Mouse (Mus musculus) intestine, postnatal 0 days (tissue): ENCODE data around the gene Nfe2l2. TPM values are rescaled to one million over a fixed set of nuclear protein-coding genes. Genes with fewer than 3 reads are reported as not detected.
"Not testable (repeated sequence)": the region's sequence is repeated elsewhere in the genome, so short reads cannot be mapped to it uniquely, and the experiment has no call there.

Experiments used
- ATAC-seq: fragments of 200-750 bp; cut with Nextera tagmentation; 2 replicates; pipeline ENCODE4 v1.8.0; 2017; ENCODE audit warnings: mild to moderate bottlenecking, moderate TSS enrichment, moderate library complexity
- H3K27ac ChIP-seq: fragments of 300-500 bp; sonication (generic); 2 replicates; pipeline ENCODE4 v1.5.1; 2014; ENCODE audit warnings: mild to moderate bottlenecking, low read depth, low read length, moderate library complexity
- H3K27me3 ChIP-seq: fragments of 300-500 bp; sonication (generic); replicated peaks from 2 replicates; pipeline ENCODE4 v1.6.1; 2014; ENCODE audit warnings: low read length, mixed read lengths; ENCODE audit not compliant: control insufficient read depth, insufficient read depth
- H3K36me3 ChIP-seq: fragments of 300-500 bp; sonication (generic); 2 replicates; pipeline ENCODE4 v1.6.1; 2014; ENCODE audit warnings: mild to moderate bottlenecking, moderate library complexity; ENCODE audit not compliant: control insufficient read depth, insufficient read depth
- H3K4me1 ChIP-seq: fragments of 300-500 bp; sonication (generic); replicated peaks from 2 replicates; pipeline ENCODE4 v1.6.1; 2014; ENCODE audit warnings: antibody characterized with exemption, low read length, mixed read lengths; ENCODE audit not compliant: control insufficient read depth, insufficient read depth
- H3K4me2 ChIP-seq: fragments of 300-500 bp; sonication (generic); replicated peaks from 2 replicates; pipeline ENCODE4 v1.6.1; 2014; ENCODE audit warnings: low read depth, mild to moderate bottlenecking, moderate library complexity
- H3K4me3 ChIP-seq: fragments of 300-500 bp; sonication (generic); 2 replicates; pipeline ENCODE4 v1.5.1; 2014; ENCODE audit warnings: low read depth, low read length
- H3K9ac ChIP-seq: fragments of 300-500 bp; sonication (generic); 2 replicates; pipeline ENCODE4 v1.6.1; 2014; ENCODE audit warnings: mild to moderate bottlenecking, low read depth, low read length
- H3K9me3 ChIP-seq: fragments of 300-500 bp; sonication (generic); 2 replicates; pipeline ENCODE4 v1.6.1; 2016; ENCODE audit warnings: mixed run types; ENCODE audit not compliant: control insufficient read depth
- CTCF ChIP-seq: sonication (generic); IDR thresholded peaks from 2 replicates; pipeline ENCODE4 v1.5.1; 2016; ENCODE audit warnings: low read depth, mild to moderate bottlenecking, control low read depth, antibody characterized with exemption, moderate library complexity
- WGBS: fragments of 180-500 bp; shearing (Covaris S2); extraction: QIAGEN DNeasy Blood & Tissue Kit; methylation state at CpG from one replicate; pipeline ENCODE4 v1.1.7; 2014; 5-methylcytosine and 5-hydroxymethylcytosine counted together
- polyA plus RNA-seq: library from polyadenylated mRNA; unstranded; fragments of >200 nt; fragmentation: Nextera tagmentation; extraction: Ambion mirVana; gene quantifications from 2 replicates; pipeline ENCODE4 v1.2.1, GENCODE M21; 2015

Gene Nfe2l2
- polyA plus RNA-seq, 1 experiment from 2014 or later = 93.6 TPM

- no peak overlapping the region for H3K4me3 ChIP-seq
- no peak overlapping the region for H3K27ac ChIP-seq
- H3K27me3 ChIP-seq = no peaks in the 10 kb centered on the region
- no peak overlapping the region for H3K4me2 ChIP-seq
- no peak for TF ChIP-seq CTCF
- H3K9ac ChIP-seq = no peak overlapping the region
- WGBS = 88% methylated on average over 1 of the region's 1 CpGs
- no peaks in the 10 kb centered on the region for H3K4me1 ChIP-seq
- H3K9me3 ChIP-seq = no peaks in the 10 kb centered on the region
- H3K36me3 ChIP-seq = no peaks in the 10 kb centered on the region
- ATAC-seq = no peak
Observed at GRCm38 (mm10) chr2:75650437-75650836, 54.0 kb downstream of the Nfe2l2 start.

DNA sequence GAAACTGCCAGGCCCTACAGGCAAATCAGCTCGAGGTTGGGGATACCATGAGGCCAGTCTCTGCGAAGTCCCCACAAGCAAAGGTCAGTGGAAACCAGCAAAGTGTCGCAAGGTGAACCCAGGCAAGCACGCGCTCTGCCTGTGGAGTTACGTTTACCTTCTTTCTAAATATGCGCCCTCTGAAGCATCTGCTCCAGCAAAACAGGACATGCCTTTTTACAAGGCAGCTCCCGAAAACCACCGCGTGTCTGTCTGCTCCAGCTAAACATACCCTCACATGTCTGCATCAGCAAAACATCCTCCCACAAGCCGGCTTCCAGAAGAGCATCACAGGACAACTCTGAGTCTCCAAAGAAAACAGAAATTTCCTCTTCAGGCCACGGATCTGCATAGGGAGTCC, 59.2 kb downstream of the Nfe2l2 start:
- Histone ChIP-seq H3K4me1 (peaks cover 5% of the 10 kb centered on the region; the same call in 1 of the 2 replicates), H3K27ac (no peak overlapping the region), H3K27me3 (no peaks in the 10 kb centered on the region), H3K36me3 (no peaks in the 10 kb centered on the region), H3K9ac (no peak overlapping the region), H3K4me2 (no peak overlapping the region), H3K9me3 (no peaks in the 10 kb centered on the region), H3K4me3 (no peak overlapping the region)
- 94% methylated on average over 12 of the region's 12 CpGs for WGBS
- no peak for TF ChIP-seq CTCF
- no peak for ATAC-seq

GRCm38 (mm10) chr2:75643950-75644349, 60.5 kb downstream of the Nfe2l2 start:
- Histone ChIP-seq H3K27ac (no peak overlapping the region), H3K4me2 (no peak overlapping the region), H3K4me3 (no peak overlapping the region), H3K9ac (no peak overlapping the region), H3K4me1 (peaks cover 5% of the 10 kb centered on the region; the same call in 1 of the 2 replicates), H3K27me3 (no peaks in the 10 kb centered on the region), H3K9me3 (no peaks in the 10 kb centered on the region), H3K36me3 (no peaks in the 10 kb centered on the region)
- WGBS = 75% methylated on average over 6 of the region's 6 CpGs
- TF ChIP-seq CTCF = no peak
- no peak for ATAC-seq

GRCm38 (mm10) chr2:75642795-75643550, 61.5 kb downstream of the Nfe2l2 start:
- peak; percentile 71 for ATAC-seq
- H3K4me3 ChIP-seq = no peak overlapping the region
- H3K9ac ChIP-seq = no peak overlapping the region
- H3K36me3 ChIP-seq = no peaks in the 10 kb centered on the region
- no peak for TF ChIP-seq CTCF
- H3K4me2 ChIP-seq = no peak overlapping the region
- H3K27me3 ChIP-seq = no peaks in the 10 kb centered on the region
- H3K4me1 ChIP-seq = peaks cover 5% of the 10 kb centered on the region; the same call in 1 of the 2 replicates
- 66% methylated on average over 8 of the region's 8 CpGs for WGBS
- H3K9me3 ChIP-seq = no peaks in the 10 kb centered on the region
- no peak overlapping the region for H3K27ac ChIP-seq

DNA sequence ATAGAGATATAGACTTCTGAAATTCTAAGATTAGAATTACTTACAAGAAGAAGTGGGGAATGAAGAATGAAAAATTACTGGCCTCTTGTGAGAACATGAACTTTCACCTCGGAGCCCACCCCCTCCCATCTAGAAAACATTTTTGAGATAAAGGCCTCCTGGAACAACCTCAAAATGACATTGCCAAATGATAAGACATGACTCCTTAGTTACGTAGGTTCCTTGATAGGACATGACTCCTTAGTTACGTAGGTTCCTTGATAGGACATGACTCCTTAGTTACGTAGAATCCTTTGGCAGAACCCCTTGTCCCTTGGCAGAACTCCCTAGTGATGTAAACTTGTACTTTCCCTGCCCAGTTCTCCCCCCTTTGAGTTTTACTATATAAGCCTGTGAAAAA, 62.1 kb downstream of the Nfe2l2 start:
- not testable (repeated sequence) for H3K9ac ChIP-seq, ATAC-seq, H3K36me3 ChIP-seq, H3K27me3 ChIP-seq, H3K4me1 ChIP-seq, H3K4me2 ChIP-seq, H3K4me3 ChIP-seq, H3K27ac ChIP-seq, H3K9me3 ChIP-seq
- 43% methylated on average over 4 of the region's 4 CpGs for WGBS

DNA sequence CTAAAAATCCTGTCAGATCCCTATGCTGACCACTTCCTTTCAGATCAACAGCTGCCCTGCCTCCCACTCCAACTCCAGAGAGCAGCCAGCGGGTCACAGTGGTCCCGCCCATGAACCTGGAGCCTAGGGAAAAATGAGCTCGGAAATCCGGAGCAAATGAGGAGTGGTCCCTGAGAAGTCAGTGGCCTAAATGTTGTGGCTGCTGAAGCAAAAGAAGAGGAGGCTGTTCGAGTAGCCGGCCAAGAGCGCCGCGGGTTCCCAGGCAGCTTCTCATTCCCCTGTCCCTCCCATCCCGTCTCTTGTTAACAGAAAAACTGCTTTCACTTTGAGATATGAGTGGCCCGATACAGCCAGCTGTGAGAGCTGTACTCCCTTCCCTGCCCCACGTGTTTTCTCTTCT, 64.9 kb downstream of the Nfe2l2 start:
- H3K4me2 ChIP-seq = peak overlapping the region; percentile 45; the same call in 1 of the 2 replicates
- not testable (repeated sequence) for H3K4me3 ChIP-seq, ATAC-seq, H3K36me3 ChIP-seq, H3K27me3 ChIP-seq, H3K27ac ChIP-seq, H3K9ac ChIP-seq, H3K4me1 ChIP-seq, H3K9me3 ChIP-seq
- 11% methylated on average over 11 of the region's 12 CpGs for WGBS

GRCm38 (mm10) chr2:75637822-75638221, 66.6 kb downstream of the Nfe2l2 start:
- not testable (repeated sequence) for H3K27me3 ChIP-seq, H3K36me3 ChIP-seq, H3K4me3 ChIP-seq, H3K4me1 ChIP-seq, H3K9ac ChIP-seq, ATAC-seq, H3K27ac ChIP-seq, H3K4me2 ChIP-seq, H3K9me3 ChIP-seq
- 82% methylated on average over 6 of the region's 6 CpGs for WGBS
